Mouse (Mus musculus) cerebellum, postnatal 4 days (tissue): ENCODE results near the gene Xrcc1.

Experiments
- DNase-seq, 2 experiments: peaks; one replicate each; pipeline ENCODE4 v3.0.0; 2022; ENCODE audit warnings: low spot score in 2 of 2, mixed read lengths in 1 of 2

Gene Xrcc1

DNA sequence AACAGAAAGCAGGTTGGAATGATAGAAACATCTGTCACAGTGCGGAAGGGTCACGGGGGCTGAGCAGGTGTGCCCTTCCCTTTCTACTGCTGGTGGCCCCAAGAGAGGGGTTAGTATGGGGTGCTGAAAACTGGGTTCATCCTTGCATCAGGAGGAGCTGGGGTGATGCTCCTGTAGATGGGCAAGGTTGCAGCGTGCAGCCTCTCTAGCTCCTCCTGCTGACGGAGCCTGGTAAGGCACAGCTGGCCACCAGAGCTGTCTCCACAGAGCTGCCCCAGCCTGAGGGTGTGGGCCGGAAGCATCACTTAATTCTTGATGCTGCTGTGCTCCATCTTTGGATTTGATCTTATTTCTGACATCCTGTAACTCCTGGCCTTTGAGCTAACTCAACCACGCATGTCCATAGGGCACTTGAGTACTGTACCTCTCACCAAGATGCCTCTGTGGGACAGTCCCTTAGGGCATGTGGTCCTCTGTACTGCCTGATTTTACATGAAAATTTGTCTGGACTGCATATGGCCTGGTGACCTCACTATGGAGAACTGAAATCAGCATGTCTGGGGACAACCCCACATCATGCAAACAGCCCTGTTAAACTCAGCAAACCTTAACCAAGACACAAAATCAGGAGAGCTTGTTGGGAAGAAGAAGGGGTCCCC lies 18.6 kb downstream of the Xrcc1 start:
- DNase-seq, result peak; percentile 58 to 81

- DNase-seq, result no peak
Measured at GRCm38 (mm10) chr7:24565627-24566026, 19.5 kb downstream of the Xrcc1 start.

DNA sequence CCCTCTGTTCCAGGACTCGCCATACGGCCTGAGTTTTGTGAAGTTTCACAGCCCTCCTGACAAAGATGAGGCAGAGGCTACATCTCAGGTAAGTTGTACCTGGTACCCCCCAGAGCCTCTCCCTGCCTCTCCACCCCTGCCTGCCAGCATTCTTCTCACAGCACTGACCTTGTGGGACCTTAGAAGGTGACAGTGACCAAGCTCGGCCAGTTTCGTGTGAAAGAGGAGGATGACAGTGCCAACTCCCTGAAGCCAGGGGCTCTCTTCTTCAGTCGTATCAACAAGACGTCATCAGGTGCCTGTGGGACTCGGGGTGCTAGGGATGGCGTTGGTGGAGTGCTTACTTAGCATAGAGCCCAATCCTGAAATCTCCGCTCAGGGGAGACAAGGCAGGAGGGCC lies 20.1 kb downstream of the Xrcc1 start:
- no peak for DNase-seq

- DNase-seq, result no peak
Measured at GRCm38 (mm10) chr7:24568512-24568911, 22.4 kb downstream of the Xrcc1 start.

DNA sequence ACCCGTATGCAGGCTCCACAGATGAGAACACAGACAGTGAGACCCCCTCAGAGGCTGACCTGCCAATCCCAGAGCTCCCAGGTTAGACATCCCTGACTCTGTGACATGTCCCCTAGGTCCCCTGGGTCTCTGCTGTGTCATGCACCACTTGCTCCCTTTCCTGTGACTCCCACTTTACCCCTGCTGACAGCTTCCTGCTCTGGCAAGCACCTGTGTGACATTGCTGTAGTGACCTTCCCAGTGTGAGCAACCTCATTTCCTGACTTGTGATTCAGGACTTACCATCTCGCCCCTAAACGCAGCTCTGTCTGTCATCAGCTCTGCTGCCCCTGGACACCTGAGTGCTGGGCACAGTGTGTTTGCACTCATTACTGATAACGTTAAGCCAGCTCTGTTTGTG lies 25.0 kb downstream of the Xrcc1 start:
- no peak for DNase-seq

- no peak for DNase-seq
Measured at GRCm38 (mm10) chr7:24572455-24572854, 26.4 kb downstream of the Xrcc1 start.

GRCm38 (mm10) chr7:24574224-24574796 lies 28.2 kb downstream of the Xrcc1 start:
- no peak for DNase-seq

DNA sequence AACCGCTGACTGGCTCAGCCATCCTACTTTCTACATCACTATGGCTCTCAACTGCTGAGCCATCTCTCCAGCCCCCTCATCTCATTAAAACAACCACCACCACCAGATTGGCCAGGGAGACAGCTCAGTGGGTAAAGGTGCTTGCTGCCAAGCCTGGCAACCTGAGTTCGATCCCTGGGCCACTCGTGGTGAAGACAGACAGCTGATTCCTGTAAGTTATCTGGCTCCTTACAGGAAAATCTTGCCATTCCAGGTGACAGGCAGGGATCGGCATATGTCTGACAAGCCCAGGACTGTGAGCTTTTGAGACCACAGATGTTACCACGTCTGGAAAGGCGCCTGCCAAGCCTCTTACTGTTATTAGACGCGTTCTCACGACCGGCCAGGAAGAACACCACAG lies 31.7 kb downstream of the Xrcc1 start:
- no peak for DNase-seq

DNA sequence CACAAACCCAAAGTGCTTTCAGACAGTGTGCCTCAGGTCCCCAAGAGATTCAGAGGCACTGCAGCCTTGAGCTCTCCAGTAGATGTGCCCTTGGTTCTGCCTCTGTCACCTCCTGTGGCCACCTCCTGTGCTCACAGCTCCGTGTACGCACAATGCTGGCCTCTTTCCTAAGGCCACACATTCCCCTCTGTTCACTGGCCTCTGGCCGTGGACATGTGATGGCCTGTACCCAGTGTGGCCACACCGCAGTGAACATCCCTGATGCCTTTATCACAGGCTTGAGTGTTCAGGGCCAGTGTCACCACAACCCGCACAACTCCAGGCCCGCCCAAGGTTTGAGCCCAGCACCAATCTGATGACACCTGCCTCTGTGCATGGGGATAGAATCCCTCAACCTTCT lies 38.8 kb downstream of the Xrcc1 start:
- DNase-seq, result no peak

- no peak for DNase-seq
Measured at GRCm38 (mm10) chr7:24585995-24586394, 39.9 kb downstream of the Xrcc1 start.

- no peak for DNase-seq
Measured at GRCm38 (mm10) chr7:24586828-24587227, 40.7 kb downstream of the Xrcc1 start.

GRCm38 (mm10) chr7:24587330-24588105 lies 41.4 kb downstream of the Xrcc1 start, which contains the start of the genes Ethe1 and Zfp575:
Gene Ethe1, plus strand, starts transcription at chr7:24587543.
Gene Zfp575, minus strand, starts transcription at chr7:24587641.
- peak; percentile 70 to 77 for DNase-seq

GRCm38 (mm10) chr7:24588336-24588735 lies 42.2 kb downstream of the Xrcc1 start:
- DNase-seq, result no peak

DNA sequence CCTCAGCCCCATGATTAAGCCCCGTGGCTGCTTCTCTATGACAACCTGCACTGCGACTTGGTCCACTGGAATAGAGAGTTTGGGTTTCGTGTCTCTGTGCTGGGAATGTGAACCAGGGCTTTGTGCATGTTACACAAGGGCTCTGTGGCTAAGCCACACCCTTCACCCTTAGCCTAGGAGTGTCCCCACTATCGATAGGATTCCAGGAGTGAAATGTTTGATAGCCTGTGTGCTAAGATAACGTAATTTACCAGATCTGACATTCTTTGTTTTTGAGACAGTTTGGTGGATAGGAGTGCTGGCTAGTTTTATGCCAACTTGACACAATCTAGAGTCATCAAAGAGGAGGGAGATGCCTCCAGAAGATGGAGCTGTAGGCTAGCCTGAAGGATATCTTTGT lies 45.6 kb downstream of the Xrcc1 start:
- DNase-seq, result no peak

GRCm38 (mm10) chr7:24592163-24592562 lies 46.1 kb downstream of the Xrcc1 start:
- no peak for DNase-seq

DNA sequence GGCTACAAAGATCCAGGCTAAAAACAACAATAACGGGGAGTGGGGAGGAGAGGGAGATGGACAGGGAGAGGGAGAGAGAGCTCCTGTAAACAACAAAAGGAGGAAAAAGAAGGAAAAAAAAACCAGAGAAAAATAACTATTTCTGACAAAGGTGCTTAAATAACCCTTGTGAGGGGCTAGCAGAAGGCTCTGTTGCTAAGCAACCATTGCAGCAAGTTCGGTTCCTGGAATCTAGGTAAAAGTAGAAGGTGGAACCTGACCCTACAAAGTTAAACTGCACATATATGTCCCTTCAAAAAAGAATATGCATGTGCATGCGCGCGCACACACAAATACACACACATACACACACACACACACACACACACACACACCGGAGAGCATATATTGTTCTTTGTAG lies 46.7 kb downstream of the Xrcc1 start:
- no peak for DNase-seq

GRCm38 (mm10) chr7:24593621-24594308 lies 47.7 kb downstream of the Xrcc1 start:
- DNase-seq, result peak in 1 of 2 experiments; percentile 55

GRCm38 (mm10) chr7:24594309-24594803 lies 48.3 kb downstream of the Xrcc1 start:
- DNase-seq, result no peak

- DNase-seq, result no peak
Measured at GRCm38 (mm10) chr7:24595464-24595863, 49.4 kb downstream of the Xrcc1 start.

- no peak for DNase-seq
Measured at GRCm38 (mm10) chr7:24598121-24598520, 52.0 kb downstream of the Xrcc1 start.

- DNase-seq, result no peak
Measured at GRCm38 (mm10) chr7:24599211-24600067, 53.4 kb downstream of the Xrcc1 start.
